Mouse (Mus musculus): ENCODE data around the gene Odam. TPM values are rescaled to one million over a fixed set of nuclear protein-coding genes. Genes with fewer than 3 reads are reported as not detected.

The Odam gene
- polyA plus RNA-seq (2017; shearing (Covaris generic)), result not detected

GRCm38 (mm10) chr5:87884729-87885128 lies at the start of gene Odam:
TSS of gene Odam (plus strand) at chr5:87885029.

GRCm38 (mm10) chr5:87925372-87925771 lies 40.5 kb downstream of the Odam start, which contains the start of gene Csn3:
TSS of gene Csn3 (plus strand) at chr5:87925579.

Other genes starting within 250 kb of the Odam start
- gene Csn1s1, start 218.8 kb upstream of the Odam start, polyA plus RNA-seq (2017; shearing (Covaris generic)), result 1 to 10 TPM in 1 of 2 experiments, not detected in 1; 1.3 TPM
- gene Csn2, start 185.4 kb upstream of the Odam start, polyA plus RNA-seq (2017; shearing (Covaris generic)), result under 1 TPM in 1 of 2 experiments, not detected in 1; 0.31 TPM
- 1 to 10 TPM in 1 of 2 experiments, not detected in 1; 1.3 TPM for gene Csn1s2a, start 110.5 kb upstream of the Odam start, polyA plus RNA-seq (2017; shearing (Covaris generic))
- under 1 TPM in 1 of 2 experiments, not detected in 1; 0.31 TPM for gene Csn1s2b, start 76.9 kb upstream of the Odam start, polyA plus RNA-seq (2017; shearing (Covaris generic))
- gene Prr27, start 59.3 kb upstream of the Odam start, polyA plus RNA-seq (2017; shearing (Covaris generic)), result under 1 TPM in 1 of 2 experiments, not detected in 1; 0.57 TPM
- gene Csn3, start 40.5 kb downstream of the Odam start, polyA plus RNA-seq (2017; shearing (Covaris generic)), result not detected
- under 1 TPM in 1 of 2 experiments, not detected in 1; 0.13 TPM for gene 2310003L06Rik, start 84.4 kb downstream of the Odam start, polyA plus RNA-seq (2017; shearing (Covaris generic))
- not detected for gene Gm28434, start 84.5 kb downstream of the Odam start, polyA plus RNA-seq (2017; shearing (Covaris generic))
- gene Cabs1, start 94.4 kb downstream of the Odam start, polyA plus RNA-seq (2017; shearing (Covaris generic)), result not detected
- gene Smr3a, start 117.5 kb downstream of the Odam start, polyA plus RNA-seq (2017; shearing (Covaris generic)), result under 1 TPM in 1 of 2 experiments, not detected in 1; 0.85 TPM
- not detected for gene Smr2, start 201.5 kb downstream of the Odam start, polyA plus RNA-seq (2017; shearing (Covaris generic))
- not detected for gene Gm11116, start 226.5 kb downstream of the Odam start, polyA plus RNA-seq (2017; shearing (Covaris generic))